Mouse (Mus musculus) CH12.LX (cell line): ENCODE measurements around the gene Dchs1. TPM values are rescaled to one million over a fixed set of nuclear protein-coding genes. Genes with fewer than 3 reads are reported as not detected.
A peak's percentile ranks its signal among the peaks of the same experiment; 100 is the strongest.

ENCODE experiments used
- DNase-seq: peaks from one replicate; pipeline ENCODE4 v3.0.0-alpha.2; 2013; ENCODE audit errors: extremely low read depth
- H3K27ac ChIP-seq: 2 replicates; pipeline ENCODE4 v1.5.1; 2012; ENCODE audit warnings: low read depth, mild to moderate bottlenecking, control low read depth, moderate library complexity; ENCODE audit not compliant: insufficient read depth
- H3K27me3 ChIP-seq: replicated peaks from 2 replicates; pipeline ENCODE3; 2012; ENCODE audit warnings: inconsistent platforms
- H3K36me3 ChIP-seq, 2 experiments: replicated peaks in 1 of 2; 2 replicates each; pipeline versions ENCODE3 to v1.6.1; 2012; ENCODE audit warnings: inconsistent platforms in 1 of 2, low read length in 1 of 2, mild to moderate bottlenecking in 1 of 2, mixed read lengths in 1 of 2, moderate library complexity in 1 of 2; ENCODE audit not compliant: control insufficient read depth in 1 of 2, insufficient read depth in 1 of 2
- H3K4me1 ChIP-seq, 2 experiments: 2 replicates each; pipeline ENCODE4 v1.6.1; 2012; ENCODE audit warnings: inconsistent platforms in 1 of 2, moderate library complexity in 1 of 2; ENCODE audit not compliant: insufficient read depth in 2 of 2, control insufficient read depth in 1 of 2
- H3K4me2 ChIP-seq: 2 replicates; pipeline ENCODE4 v1.6.1; 2012; ENCODE audit warnings: low read depth, mild to moderate bottlenecking, control low read depth; ENCODE audit not compliant: poor library complexity, insufficient read depth, severe bottlenecking
- H3K4me3 ChIP-seq, 3 experiments: fragments of 150-350 bp in 1 of 3; sonication (generic) in 1 of 3; replicated peaks in 1 of 3; 2 replicates each; pipeline versions ENCODE3 to v1.5.1; 2011 to 2012; ENCODE audit warnings: low read depth in 2 of 3, low read length in 2 of 3, mild to moderate bottlenecking in 2 of 3, moderate library complexity in 2 of 3, control low read depth in 1 of 3, improper control_type of control experiment in 1 of 3, inconsistent platforms in 1 of 3, mixed read lengths in 1 of 3; ENCODE audit not compliant: poor library complexity in 1 of 3
- H3K79me2 ChIP-seq: replicated peaks from 2 replicates; pipeline ENCODE4 v1.6.1; 2012; ENCODE audit warnings: mild to moderate bottlenecking, moderate library complexity; ENCODE audit not compliant: control insufficient read depth, poor library complexity, insufficient read depth, severe bottlenecking; ENCODE audit errors: extremely low read depth
- H3K9ac ChIP-seq: 2 replicates; pipeline ENCODE4 v1.6.1; 2012; ENCODE audit warnings: low read depth, mild to moderate bottlenecking, control low read depth, moderate library complexity; ENCODE audit not compliant: insufficient read depth
- H3K9me3 ChIP-seq: replicated peaks from 2 replicates; pipeline ENCODE3; 2012; ENCODE audit warnings: low read length, inconsistent platforms, mixed read lengths
- E2F4 ChIP-seq: IDR thresholded peaks from 2 replicates; pipeline ENCODE4 v1.6.1; 2011; ENCODE audit warnings: low read depth, low read length, improper control_type of control experiment; ENCODE audit not compliant: insufficient replicate concordance
- ELF1 ChIP-seq: IDR thresholded peaks from 2 replicates; pipeline ENCODE4 v1.6.1; 2014; ENCODE audit warnings: low read depth, mild to moderate bottlenecking, inconsistent platforms, low read length, improper control_type of control experiment
- EP300 ChIP-seq: IDR thresholded peaks from 2 replicates; pipeline ENCODE4 v1.6.1; 2011; ENCODE audit warnings: low read length, improper control_type of control experiment
- ETS1 ChIP-seq: conservative IDR thresholded peaks from 2 replicates; pipeline ENCODE4 v1.6.1; 2012; ENCODE audit warnings: low read depth, mild to moderate bottlenecking, inconsistent platforms, low read length, improper control_type of control experiment, moderate library complexity
- GABPA ChIP-seq: IDR thresholded peaks from 2 replicates; pipeline ENCODE4 v1.6.1; 2012; ENCODE audit warnings: low read depth, low read length, improper control_type of control experiment, inconsistent platforms; ENCODE audit not compliant: insufficient replicate concordance
- KAT2A ChIP-seq: IDR thresholded peaks from 2 replicates; pipeline ENCODE4 v1.6.1; 2012; ENCODE audit warnings: low read length, improper control_type of control experiment, inconsistent platforms; ENCODE audit not compliant: insufficient replicate concordance
- MAFK ChIP-seq: IDR thresholded peaks from 2 replicates; pipeline ENCODE4 v1.6.1; 2011; ENCODE audit warnings: low read length, improper control_type of control experiment; ENCODE audit not compliant: insufficient replicate concordance
- MXI1 ChIP-seq: IDR thresholded peaks from 2 replicates; pipeline ENCODE4 v1.6.1; 2011; ENCODE audit warnings: mild to moderate bottlenecking, low read depth, low read length, improper control_type of control experiment
- NELFE ChIP-seq: IDR thresholded peaks from 2 replicates; pipeline ENCODE4 v1.6.1; 2011; ENCODE audit warnings: low read depth, low read length, improper control_type of control experiment
- POLR2AphosphoS2 ChIP-seq: IDR thresholded peaks from 2 replicates; pipeline ENCODE4 v1.6.1; 2011; ENCODE audit warnings: low read depth, low read length, improper control_type of control experiment
- RCOR1 ChIP-seq: conservative IDR thresholded peaks from 2 replicates; pipeline ENCODE4 v1.6.1; 2012; ENCODE audit warnings: low read depth, mild to moderate bottlenecking, inconsistent platforms, low read length, improper control_type of control experiment
- UBTF ChIP-seq: IDR thresholded peaks from 2 replicates; pipeline ENCODE4 v1.6.1; 2012; ENCODE audit warnings: low read depth, mild to moderate bottlenecking, inconsistent platforms, low read length, improper control_type of control experiment, moderate library complexity
- ZNF384 ChIP-seq: IDR thresholded peaks from 2 replicates; pipeline ENCODE4 v1.6.1; 2012; ENCODE audit warnings: low read depth, low read length, improper control_type of control experiment, inconsistent platforms
- dilution Hi-C: fragments of 300-500 bp; cut with MboI; formaldehyde crosslinking; loops from 2 replicates; pipeline ENCODE4 v1.14.3; 2020; ENCODE audit warnings: low sequenced_read_pairs; ENCODE audit not compliant: extremely low pct_unique_long_range_greater_than_20kb, extremely low pct_ligation_motif_present
- in situ Hi-C: fragments of 300-500 bp; cut with MboI; formaldehyde crosslinking; loops from 3 replicates; pipeline ENCODE4 v1.14.3; 2019; ENCODE audit warnings: low sequenced_read_pairs, low pct_ligation_motif_present, low pct_unique_long_range_greater_than_20kb, mixed read lengths
- polyA plus RNA-seq: library from polyadenylated mRNA; unstranded; fragments of >175 nt; gene quantifications from 2 replicates; pipeline ENCODE4 v1.2.1, GENCODE M21; 2012; ENCODE audit warnings: low read depth; ENCODE audit not compliant: insufficient read length
- total RNA-seq, 2 experiments: library from RNA; depleted of rRNA; stranded (reverse); fragments of 300-350 nt in 1 of 2; fragments of >200 nt in 1 of 2; gene quantifications; 2 replicates each; pipeline ENCODE4 v1.2.3; 2012 to 2014

The Dchs1 gene
- total and polyA plus RNA-seq, 3 experiments = 0.03 to 0.04 TPM; not detected in 1

- Histone ChIP-seq H3K4me1 (peaks cover 0 to 28% of the 10 kb centered on the region in 2 experiments; a peak in 3 of 4 replicates), H3K9ac (no peak overlapping the region), H3K9me3 (no peaks in the 10 kb centered on the region), H3K4me2 (no peak overlapping the region), H3K27ac (no peak overlapping the region), H3K4me3 (no peak overlapping the region), H3K36me3 (peaks cover 13 to 36% of the 10 kb centered on the region in 2 experiments), H3K79me2 (peaks cover 14% of the 10 kb centered on the region), H3K27me3 (no peaks in the 10 kb centered on the region)
- in situ Hi-C loops = loop anchor here (5.0 to 10.0 kb wide), 2 partner anchors 66 to 164 kb away; partner anchors contain the start of genes Arfip2, Gm45799, Taf10 and Timm10b
- TF ChIP-seq MAFK (no peak), ZNF384 (no peak), E2F4 (no peak), MXI1 (no peak), KAT2A (no peak), ELF1 (no peak), RCOR1 (no peak), GABPA (no peak)
- dilution Hi-C loops = no loop called here
- no peak for DNase-seq
These were observed 20.9 kb upstream of the Dchs1 start for GRCm38 (mm10) chr7:105808385-105808784.

- H3K9me3 ChIP-seq = no peaks in the 10 kb centered on the region
- in situ Hi-C loops = loop anchor here (5.0 to 10.0 kb wide), 2 partner anchors 64 to 162 kb away; partner anchors contain the start of genes Arfip2, Gm45799, Taf10 and Timm10b
- dilution Hi-C loops = no loop called here
- no peaks in the 10 kb centered on the region for H3K27me3 ChIP-seq
- H3K4me1 ChIP-seq = peaks cover 0 to 25% of the 10 kb centered on the region in 2 experiments; a peak in 3 of 4 replicates
- H3K79me2 ChIP-seq = peaks cover 14% of the 10 kb centered on the region
- no peak overlapping the region for H3K9ac ChIP-seq
- no peak for TF ChIP-seq ETS1
- peak; percentile 81 for TF ChIP-seq POLR2AphosphoS2
- peaks cover 13 to 36% of the 10 kb centered on the region in 2 experiments for H3K36me3 ChIP-seq
- DNase-seq = no peak
- H3K27ac ChIP-seq = no peak overlapping the region
- H3K4me2 ChIP-seq = no peak overlapping the region
- no peak overlapping the region for H3K4me3 ChIP-seq
These were observed 19.3 kb upstream of the Dchs1 start for GRCm38 (mm10) chr7:105806716-105807115.

- peaks cover 13 to 36% of the 10 kb centered on the region in 2 experiments for H3K36me3 ChIP-seq
- H3K4me1 ChIP-seq = peaks cover 0 to 22% of the 10 kb centered on the region in 2 experiments; a peak in 3 of 4 replicates
- no peak overlapping the region for H3K27ac ChIP-seq
- no peak overlapping the region for H3K4me2 ChIP-seq
- H3K9me3 ChIP-seq = no peaks in the 10 kb centered on the region
- TF ChIP-seq EP300 (no peak), UBTF (no peak), KAT2A (no peak), ELF1 (no peak), GABPA (no peak), NELFE (no peak)
- no peaks in the 10 kb centered on the region for H3K27me3 ChIP-seq
- H3K79me2 ChIP-seq = peaks cover 14% of the 10 kb centered on the region
- in situ Hi-C loops = loop anchor here (5.0 to 10.0 kb wide), 2 partner anchors 64 to 161 kb away; partner anchors contain the start of genes Arfip2, Gm45799, Taf10 and Timm10b
- dilution Hi-C loops = no loop called here
- H3K9ac ChIP-seq = no peak overlapping the region
- no peak for DNase-seq
- H3K4me3 ChIP-seq = no peak overlapping the region
These were observed 18.7 kb upstream of the Dchs1 start for GRCm38 (mm10) chr7:105806125-105806524.
